Mouse (Mus musculus) urinary bladder, postnatal 25 days (tissue): ENCODE data around the gene Acad11.

Source experiments
- DNase-seq: peaks from one replicate; pipeline ENCODE4 v3.0.0; 2022; ENCODE audit warnings: low spot score

Gene Acad11

GRCm38 (mm10) chr9:104063244-104063961 lies at the start of gene Acad11:
Acad11 (plus strand) TSS chr9:104063377.
- DNase-seq, result peak; percentile 76

- no peak for DNase-seq
Measured at GRCm38 (mm10) chr9:104014526-104014925, 48.7 kb upstream of the Acad11 start.

- DNase-seq, result no peak
Measured at GRCm38 (mm10) chr9:104021026-104021425, 42.2 kb upstream of the Acad11 start.

- no peak for DNase-seq
Measured at GRCm38 (mm10) chr9:104027186-104027585, 36.0 kb upstream of the Acad11 start.

GRCm38 (mm10) chr9:104029861-104030260 lies 33.3 kb upstream of the Acad11 start:
- DNase-seq, result no peak

- no peak for DNase-seq
Measured at GRCm38 (mm10) chr9:104034231-104034630, 28.9 kb upstream of the Acad11 start.

- DNase-seq, result no peak
Measured at GRCm38 (mm10) chr9:104034718-104035117, 28.5 kb upstream of the Acad11 start.

GRCm38 (mm10) chr9:104035261-104036015 lies 27.7 kb upstream of the Acad11 start:
- DNase-seq, result peak; percentile 75

- no peak for DNase-seq
Measured at GRCm38 (mm10) chr9:104038266-104038665, 24.9 kb upstream of the Acad11 start.

GRCm38 (mm10) chr9:104039031-104039695 lies 24.0 kb upstream of the Acad11 start:
- no peak for DNase-seq

- no peak for DNase-seq
Measured at GRCm38 (mm10) chr9:104039742-104040141, 23.4 kb upstream of the Acad11 start.

GRCm38 (mm10) chr9:104040362-104040761 lies 22.8 kb upstream of the Acad11 start, which contains the start of gene Gm28305:
Gm28305 (plus strand) TSS chr9:104040662.
- DNase-seq, result no peak

GRCm38 (mm10) chr9:104043676-104044075 lies 19.5 kb upstream of the Acad11 start:
- DNase-seq, result no peak

- no peak for DNase-seq
Measured at GRCm38 (mm10) chr9:104051028-104051427, 12.1 kb upstream of the Acad11 start.

- peak; percentile 64 for DNase-seq
Measured at GRCm38 (mm10) chr9:104062430-104063243, 540 bp upstream of the Acad11 start, which contains the start of gene Uba5. Uba5 (minus strand) TSS chr9:104063134.

- no peak for DNase-seq
Measured at GRCm38 (mm10) chr9:104064571-104064970, 1.4 kb downstream of the Acad11 start.

GRCm38 (mm10) chr9:104070241-104070640 lies 7.1 kb downstream of the Acad11 start:
- DNase-seq, result no peak

GRCm38 (mm10) chr9:104070863-104071604 lies 7.9 kb downstream of the Acad11 start:
- no peak for DNase-seq

GRCm38 (mm10) chr9:104075808-104076207 lies 12.6 kb downstream of the Acad11 start:
- no peak for DNase-seq

GRCm38 (mm10) chr9:104078780-104079179 lies 15.6 kb downstream of the Acad11 start:
- DNase-seq, result no peak

- peak; percentile 42 for DNase-seq
Measured at GRCm38 (mm10) chr9:104079379-104079778, 16.2 kb downstream of the Acad11 start.
